Comparison of ENCODE assay signal across 8 mouse cellular contexts in genomic region chr5:74175526-74176270, GRCm38 (mm10). TPM values are rescaled to one million over a fixed set of nuclear protein-coding genes. Genes with fewer than 3 reads are reported as not detected.
DNase-seq lines count a peak whose midpoint lies in the region; ATAC-seq lines count a peak whose summit lies in the region.

No protein-coding gene starts in this region.

- DNase-seq in left cerebral cortex, postnatal 4 days, result peak; percentile 44
- DNase-seq in left cerebral cortex, adult 11 months (ENCODE audit: low spot score), result no peak
- DNase-seq in kidney, postnatal 14 days, result peak; percentile 46
- no peak for DNase-seq in thymus, postnatal 4 days
- no peak for DNase-seq in left cerebral cortex, postnatal 14 days (ENCODE audit: low spot score in 2 of 2)
- DNase-seq in adrenal gland, adult 8-10 months, result no peak

- peak overlapping the region; percentile 91 for H3K27ac ChIP-seq in embryonic facial prominence, embryonic 13.5 days
- peak overlapping the region; percentile 64 for H3K27ac ChIP-seq in heart, embryonic 16.5 days (ENCODE audit: low read length)

- H3K36me3 ChIP-seq in embryonic facial prominence, embryonic 13.5 days, result no peaks in the 10 kb centered on the region
- no peaks in the 10 kb centered on the region for H3K36me3 ChIP-seq in heart, embryonic 16.5 days (ENCODE audit: control insufficient read depth, insufficient read depth)

- peak overlapping the region; percentile 42 for H3K4me2 ChIP-seq in embryonic facial prominence, embryonic 13.5 days
- H3K4me2 ChIP-seq in heart, embryonic 16.5 days (ENCODE audit: low read depth, low read length), result peak overlapping the region; percentile 14; the same call in 1 of the 2 replicates

- ATAC-seq in embryonic facial prominence, embryonic 13.5 days (ENCODE audit: insufficient number of reproducible peaks, insufficient read depth, low FRiP score, low TSS enrichment, low read depth), result 0 out of 2 replicates have a peak, but pooled peaks have one; percentile 17
- ATAC-seq in heart, embryonic 16.5 days (replicated peaks; ENCODE audit: extremely low read depth, insufficient read depth, low FRiP score), result peak; percentile 58

- no peak overlapping the region for H3K4me3 ChIP-seq in embryonic facial prominence, embryonic 13.5 days
- no peak overlapping the region for H3K4me3 ChIP-seq in heart, embryonic 16.5 days (ENCODE audit: low read length)

- 0 out of 2 replicates have a peak overlapping the region, but pooled peaks have one; percentile 1 for H3K9ac ChIP-seq in embryonic facial prominence, embryonic 13.5 days
- H3K9ac ChIP-seq in heart, embryonic 16.5 days (ENCODE audit: low read length), result 0 out of 2 replicates have a peak overlapping the region, but pooled peaks have one; percentile 4

- peaks cover 74% of the 10 kb centered on the region for H3K4me1 ChIP-seq in embryonic facial prominence, embryonic 13.5 days
- peaks cover 35% of the 10 kb centered on the region for H3K4me1 ChIP-seq in heart, embryonic 16.5 days (ENCODE audit: control insufficient read depth, insufficient read depth, low read length)

- H3K27me3 ChIP-seq in embryonic facial prominence, embryonic 13.5 days, result no peaks in the 10 kb centered on the region
- no peaks in the 10 kb centered on the region for H3K27me3 ChIP-seq in heart, embryonic 16.5 days (ENCODE audit: control insufficient read depth, insufficient read depth, low read length)

- intact Hi-C loops in left cerebral cortex, postnatal 4 days (cut with DNase I), result no loop called here
- intact Hi-C loops in left cerebral cortex, postnatal 14 days (cut with DNase I), result no loop called here

- 23% methylated on average over 14 of the region's 14 CpGs for WGBS in embryonic facial prominence, embryonic 13.5 days
- 36% methylated on average over 14 of the region's 14 CpGs for WGBS in heart, embryonic 16.5 days

- H3K9me3 ChIP-seq in embryonic facial prominence, embryonic 13.5 days, result no peaks in the 10 kb centered on the region
- no peaks in the 10 kb centered on the region for H3K9me3 ChIP-seq in heart, embryonic 16.5 days (replicated peaks; ENCODE audit: control insufficient read depth, low read length)

RNA-seq across cellular contexts. Expression of gene Rasl11b, which starts 19.4 kb away (rescaled TPM):
- total RNA-seq in left cerebral cortex, postnatal 4 days (2021), result 10 to 100 TPM; 42.7 to 50.6 TPM
- polyA plus RNA-seq in embryonic facial prominence, embryonic 13.5 days (2015; fragmentation: Nextera tagmentation; extraction: Ambion mirVana), result 148 and 177 TPM in 2 replicates
- polyA plus RNA-seq in heart, embryonic 16.5 days (2015; fragmentation: Nextera tagmentation; extraction: Ambion mirVana), result 101 and 112 TPM in 2 replicates
- 100 to 1,000 TPM in 1 of 2 experiments, 10 to 100 TPM in 1; 97.1 to 110 TPM for total RNA-seq in left cerebral cortex, postnatal 14 days (2021)
- 10 to 100 TPM; 21.0 to 26.2 (median 23.7) TPM for total RNA-seq in adrenal gland, adult 8-10 months (2022)

Comparison
In these comparisons a context has a peak if more than half of its experiments do, and no peak if none do; other contexts are left out.
1. DNase-seq: peak in left cerebral cortex, postnatal 4 days (single experiment) and kidney, postnatal 14 days (single experiment); none in left cerebral cortex, adult 11 months (single experiment), thymus, postnatal 4 days (single experiment), left cerebral cortex, postnatal 14 days (0 of 2) and adrenal gland, adult 8-10 months (single experiment).